Mouse (Mus musculus) erythroblast, embryonic 14.5 days (primary cell): ENCODE measurements around the gene Clec2g.

Experiments used
- GATA1 ChIP-seq: IDR thresholded peaks from 2 replicates; pipeline ENCODE4 v1.6.1; 2012; ENCODE audit warnings: low read length, inconsistent platforms, mixed read lengths
- TAL1 ChIP-seq: IDR thresholded peaks from 3 replicates; pipeline ENCODE4 v1.6.1; 2012; ENCODE audit warnings: low read length, inconsistent platforms, mixed read lengths

DNA sequence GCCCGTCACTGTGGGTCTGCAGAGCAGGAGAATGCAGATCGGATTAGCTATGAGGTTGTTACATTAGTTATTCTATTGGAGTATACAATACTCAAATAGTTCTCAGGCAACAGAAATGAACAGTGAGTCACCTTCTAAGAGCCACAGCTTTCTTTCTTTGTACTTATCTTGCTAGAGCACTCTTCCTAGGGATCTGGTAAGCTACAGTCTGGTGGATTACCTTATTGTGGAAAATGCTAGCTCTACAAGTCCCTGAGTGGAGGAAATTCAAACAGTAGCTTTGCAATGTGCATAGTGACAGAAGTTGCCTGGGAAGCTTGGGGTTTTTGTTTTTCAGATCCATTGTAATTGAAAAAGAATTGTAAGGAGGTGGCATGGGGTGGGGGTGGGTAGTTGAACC is 59.0 kb downstream of the Clec2g start:
- TF ChIP-seq GATA1 (no peak), TAL1 (no peak)
